Mouse (Mus musculus): ENCODE measurements around the gene Odf2. TPM values are rescaled to one million over a fixed set of nuclear protein-coding genes. Genes with fewer than 3 reads are reported as not detected.
A peak's percentile ranks its signal among the peaks of the same experiment; 100 is the strongest.

Odf2 gene
- 66.2 and 69.9 TPM in 2 replicates for polyA plus RNA-seq (2015; fragmentation: Nextera tagmentation; extraction: Ambion mirVana)

- ATAC-seq = peak; percentile 92
- no peaks in the 10 kb centered on the region for H3K27me3 ChIP-seq (ENCODE audit: control insufficient read depth, insufficient read depth, low read depth, low read length)
- H3K4me1 ChIP-seq (ENCODE audit: control insufficient read depth, insufficient read depth, low read length) = peaks cover 11% of the 10 kb centered on the region
- peak within 1 kb of the TSS; percentile 88 for H3K4me2 ChIP-seq (ENCODE audit: low read length)
- peak within 1 kb of the TSS; percentile 82 for H3K9ac ChIP-seq (ENCODE audit: low read depth, low read length)
- H3K27ac ChIP-seq (ENCODE audit: low read length) = peak within 1 kb of the TSS; percentile 84
- peaks cover 11% of the 10 kb centered on the region; the same call in 1 of the 2 replicates for H3K36me3 ChIP-seq (ENCODE audit: control insufficient read depth, insufficient read depth, low read length)
- WGBS = under 1% methylated on average over 65 of the region's 70 CpGs
- H3K9me3 ChIP-seq (replicated peaks; ENCODE audit: control insufficient read depth, low read length, poor library complexity, severe bottlenecking) = no peaks in the 10 kb centered on the region
- H3K4me3 ChIP-seq (ENCODE audit: low read depth, low read length) = peak within 1 kb of the TSS; percentile 96
These were observed at the start of gene Odf2 for GRCm38 (mm10) chr2:29889066-29889944. Gene Odf2 (plus strand): TSS chr2:29889221.

- H3K9ac ChIP-seq (ENCODE audit: low read depth, low read length) = peak overlapping the region; percentile 6; the same call in 1 of the 2 replicates
- WGBS = 19% methylated on average over 4 of the region's 4 CpGs
- ATAC-seq = peak; percentile 43; the same call in 1 of the 2 replicates
- peak overlapping the region; percentile 41; the same call in 1 of the 2 replicates for H3K27ac ChIP-seq (ENCODE audit: low read length)
- no peak overlapping the region for H3K4me3 ChIP-seq (ENCODE audit: low read depth, low read length)
- H3K4me1 ChIP-seq (ENCODE audit: control insufficient read depth, insufficient read depth, low read length) = peaks cover 13% of the 10 kb centered on the region; the same call in 1 of the 2 replicates
- no peaks in the 10 kb centered on the region; the same call in 1 of the 2 replicates for H3K27me3 ChIP-seq (ENCODE audit: control insufficient read depth, insufficient read depth, low read depth, low read length)
- H3K36me3 ChIP-seq (ENCODE audit: control insufficient read depth, insufficient read depth, low read length) = peaks cover 3% of the 10 kb centered on the region; the same call in 1 of the 2 replicates
- no peaks in the 10 kb centered on the region for H3K9me3 ChIP-seq (replicated peaks; ENCODE audit: control insufficient read depth, low read length, poor library complexity, severe bottlenecking)
- H3K4me2 ChIP-seq (ENCODE audit: low read length) = no peak overlapping the region
These were observed 49.6 kb upstream of the Odf2 start for GRCm38 (mm10) chr2:29839460-29839859.

GRCm38 (mm10) chr2:29843231-29844105 is 45.6 kb upstream of the Odf2 start:
- H3K27ac ChIP-seq (ENCODE audit: low read length) = no peak overlapping the region
- H3K4me2 ChIP-seq (ENCODE audit: low read length) = no peak overlapping the region
- H3K36me3 ChIP-seq (ENCODE audit: control insufficient read depth, insufficient read depth, low read length) = peaks cover 3% of the 10 kb centered on the region; the same call in 1 of the 2 replicates
- H3K9me3 ChIP-seq (replicated peaks; ENCODE audit: control insufficient read depth, low read length, poor library complexity, severe bottlenecking) = no peaks in the 10 kb centered on the region
- H3K9ac ChIP-seq (ENCODE audit: low read depth, low read length) = 0 out of 2 replicates have a peak overlapping the region, but pooled peaks have one; percentile 12
- no peak for ATAC-seq
- 35% methylated on average over 9 of the region's 9 CpGs for WGBS
- H3K27me3 ChIP-seq (ENCODE audit: control insufficient read depth, insufficient read depth, low read depth, low read length) = no peaks in the 10 kb centered on the region; the same call in 1 of the 2 replicates
- no peak overlapping the region for H3K4me3 ChIP-seq (ENCODE audit: low read depth, low read length)
- H3K4me1 ChIP-seq (ENCODE audit: control insufficient read depth, insufficient read depth, low read length) = peaks cover 29% of the 10 kb centered on the region; the same call in 1 of the 2 replicates

GRCm38 (mm10) chr2:29844115-29844514 is 44.9 kb upstream of the Odf2 start:
- ATAC-seq = no peak
- Histone ChIP-seq H3K9ac (ENCODE audit: low read depth, low read length) (no peak overlapping the region), H3K4me1 (ENCODE audit: control insufficient read depth, insufficient read depth, low read length) (peaks cover 26% of the 10 kb centered on the region; the same call in 1 of the 2 replicates), H3K9me3 (replicated peaks; ENCODE audit: control insufficient read depth, low read length, poor library complexity, severe bottlenecking) (no peaks in the 10 kb centered on the region), H3K4me2 (ENCODE audit: low read length) (no peak overlapping the region), H3K27me3 (ENCODE audit: control insufficient read depth, insufficient read depth, low read depth, low read length) (no peaks in the 10 kb centered on the region; the same call in 1 of the 2 replicates), H3K36me3 (ENCODE audit: control insufficient read depth, insufficient read depth, low read length) (peaks cover 3% of the 10 kb centered on the region; the same call in 1 of the 2 replicates), H3K27ac (ENCODE audit: low read length) (no peak overlapping the region), H3K4me3 (ENCODE audit: low read depth, low read length) (no peak overlapping the region)
- 38% methylated on average over 2 of the region's 2 CpGs for WGBS

GRCm38 (mm10) chr2:29844661-29845060 is 44.4 kb upstream of the Odf2 start:
- 10% methylated on average over 3 of the region's 3 CpGs for WGBS
- peak overlapping the region; percentile 65 for H3K4me2 ChIP-seq (ENCODE audit: low read length)
- H3K36me3 ChIP-seq (ENCODE audit: control insufficient read depth, insufficient read depth, low read length) = peaks cover 3% of the 10 kb centered on the region; the same call in 1 of the 2 replicates
- H3K4me1 ChIP-seq (ENCODE audit: control insufficient read depth, insufficient read depth, low read length) = peaks cover 22% of the 10 kb centered on the region; the same call in 1 of the 2 replicates
- H3K27me3 ChIP-seq (ENCODE audit: control insufficient read depth, insufficient read depth, low read depth, low read length) = no peaks in the 10 kb centered on the region; the same call in 1 of the 2 replicates
- no peak overlapping the region for H3K27ac ChIP-seq (ENCODE audit: low read length)
- H3K9me3 ChIP-seq (replicated peaks; ENCODE audit: control insufficient read depth, low read length, poor library complexity, severe bottlenecking) = no peaks in the 10 kb centered on the region
- H3K9ac ChIP-seq (ENCODE audit: low read depth, low read length) = peak overlapping the region; percentile 78; the same call in 1 of the 2 replicates
- ATAC-seq = no peak
- H3K4me3 ChIP-seq (ENCODE audit: low read depth, low read length) = peak overlapping the region; percentile 51

GRCm38 (mm10) chr2:29845636-29846035 is 43.4 kb upstream of the Odf2 start:
- H3K4me2 ChIP-seq (ENCODE audit: low read length) = peak overlapping the region; percentile 65
- 2% methylated on average over 25 of the region's 25 CpGs for WGBS
- H3K9ac ChIP-seq (ENCODE audit: low read depth, low read length) = peak overlapping the region; percentile 78
- peaks cover 22% of the 10 kb centered on the region; the same call in 1 of the 2 replicates for H3K4me1 ChIP-seq (ENCODE audit: control insufficient read depth, insufficient read depth, low read length)
- H3K36me3 ChIP-seq (ENCODE audit: control insufficient read depth, insufficient read depth, low read length) = peaks cover 3% of the 10 kb centered on the region; the same call in 1 of the 2 replicates
- no peaks in the 10 kb centered on the region; the same call in 1 of the 2 replicates for H3K27me3 ChIP-seq (ENCODE audit: control insufficient read depth, insufficient read depth, low read depth, low read length)
- no peaks in the 10 kb centered on the region for H3K9me3 ChIP-seq (replicated peaks; ENCODE audit: control insufficient read depth, low read length, poor library complexity, severe bottlenecking)
- H3K4me3 ChIP-seq (ENCODE audit: low read depth, low read length) = peak overlapping the region; percentile 51
- peak overlapping the region; percentile 77 for H3K27ac ChIP-seq (ENCODE audit: low read length)
- ATAC-seq = no peak

GRCm38 (mm10) chr2:29846061-29846853 is 42.8 kb upstream of the Odf2 start:
- 2% methylated on average over 44 of the region's 47 CpGs for WGBS
- peaks cover 22% of the 10 kb centered on the region; the same call in 1 of the 2 replicates for H3K4me1 ChIP-seq (ENCODE audit: control insufficient read depth, insufficient read depth, low read length)

More at GRCm38 (mm10) chr2:29846061-29846853, 42.8 kb upstream of the Odf2 start:
- peak; percentile 71 for ATAC-seq
- no peaks in the 10 kb centered on the region for H3K9me3 ChIP-seq (replicated peaks; ENCODE audit: control insufficient read depth, low read length, poor library complexity, severe bottlenecking)
- no peaks in the 10 kb centered on the region; the same call in 1 of the 2 replicates for H3K27me3 ChIP-seq (ENCODE audit: control insufficient read depth, insufficient read depth, low read depth, low read length)
- H3K4me3 ChIP-seq (ENCODE audit: low read depth, low read length) = peak overlapping the region; percentile 51
- H3K4me2 ChIP-seq (ENCODE audit: low read length) = peak overlapping the region; percentile 65
- H3K9ac ChIP-seq (ENCODE audit: low read depth, low read length) = peak overlapping the region; percentile 78
- H3K27ac ChIP-seq (ENCODE audit: low read length) = peak overlapping the region; percentile 77
- H3K36me3 ChIP-seq (ENCODE audit: control insufficient read depth, insufficient read depth, low read length) = peaks cover 3% of the 10 kb centered on the region; the same call in 1 of the 2 replicates
